Mouse (Mus musculus): ENCODE results near the gene Il20rb.

The Il20rb gene

GRCm38 (mm10) chr9:100469681-100470080 lies 16.9 kb downstream of the Il20rb start:
- no peak for DNase-seq

DNA sequence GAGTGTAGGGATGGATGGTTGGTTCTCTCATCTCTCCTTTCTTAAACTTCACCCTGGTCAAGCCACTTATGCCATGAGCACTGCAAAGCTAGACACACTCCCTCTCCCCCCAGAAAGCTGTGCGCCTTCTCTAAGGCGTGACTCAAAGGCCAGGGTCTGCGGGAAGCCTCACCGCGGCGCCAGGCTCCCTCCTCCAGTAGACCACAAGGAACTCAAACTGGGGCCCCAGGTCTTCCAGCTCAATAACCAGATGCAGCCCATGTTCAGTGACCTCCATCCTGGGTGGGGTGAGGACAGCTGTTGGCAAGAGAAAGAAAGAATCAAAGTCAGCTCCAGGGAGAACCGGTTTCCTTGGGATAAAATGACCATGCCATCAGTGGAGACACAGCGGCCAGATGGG lies 18.4 kb downstream of the Il20rb start:
- no peak for DNase-seq

GRCm38 (mm10) chr9:100467653-100468052 lies 18.9 kb downstream of the Il20rb start:
- DNase-seq, result peak; percentile 65

- DNase-seq, result no peak
Measured at GRCm38 (mm10) chr9:100466743-100467142, 19.8 kb downstream of the Il20rb start.

GRCm38 (mm10) chr9:100465988-100466387 lies 20.6 kb downstream of the Il20rb start:
- DNase-seq, result no peak

DNA sequence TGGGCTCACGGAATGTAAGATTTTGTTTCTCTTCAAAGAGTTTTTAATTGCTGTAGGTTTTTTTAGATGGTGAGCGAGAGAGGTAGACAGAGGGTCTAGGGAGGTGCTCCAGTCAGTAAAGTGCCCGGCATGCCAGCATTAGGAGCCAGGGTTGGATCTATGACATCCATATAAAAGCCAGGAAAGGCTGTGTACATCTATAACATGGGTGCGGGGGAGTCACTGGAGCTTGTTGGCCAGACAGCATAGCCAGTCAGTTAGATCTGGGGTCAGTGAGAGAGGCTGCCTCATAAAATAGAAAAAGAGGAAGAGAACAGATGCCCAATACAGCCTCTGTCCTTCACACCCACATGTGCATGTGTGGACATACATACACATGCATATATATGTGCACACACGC lies 21.2 kb downstream of the Il20rb start:
- DNase-seq, result no peak

GRCm38 (mm10) chr9:100463771-100464170 lies 22.8 kb downstream of the Il20rb start:
- no peak for DNase-seq

GRCm38 (mm10) chr9:100462098-100462497 lies 24.5 kb downstream of the Il20rb start:
- no peak for DNase-seq

GRCm38 (mm10) chr9:100461671-100462070 lies 24.9 kb downstream of the Il20rb start:
- peak; percentile 82 for DNase-seq

DNA sequence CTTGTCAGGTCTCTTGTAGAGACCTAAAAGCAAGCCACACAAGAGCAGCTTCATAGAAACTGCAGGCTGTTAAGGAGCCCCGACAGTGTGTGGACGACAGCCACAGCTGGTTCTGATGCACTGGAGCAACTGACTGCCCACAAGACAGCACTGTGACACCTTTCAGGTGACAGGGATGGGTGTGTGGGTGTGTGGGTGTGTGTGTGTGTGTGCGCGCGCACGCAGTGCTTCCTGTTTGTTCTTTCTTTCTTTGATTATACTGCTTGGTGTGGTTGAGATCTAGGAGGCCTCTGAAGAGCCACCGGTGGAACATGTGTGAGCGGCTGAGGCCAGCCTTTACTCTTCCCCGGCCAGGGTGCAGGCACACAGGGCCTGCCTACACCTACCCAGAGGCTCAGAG lies 26.4 kb downstream of the Il20rb start:
- no peak for DNase-seq

GRCm38 (mm10) chr9:100457971-100458681 lies 28.5 kb downstream of the Il20rb start:
- no peak for DNase-seq

GRCm38 (mm10) chr9:100454664-100454993 lies 32.0 kb downstream of the Il20rb start:
- no peak for DNase-seq

GRCm38 (mm10) chr9:100453944-100454663 lies 32.5 kb downstream of the Il20rb start:
- DNase-seq, result peak; percentile 81

GRCm38 (mm10) chr9:100452432-100452831 lies 34.2 kb downstream of the Il20rb start:
- no peak for DNase-seq

DNA sequence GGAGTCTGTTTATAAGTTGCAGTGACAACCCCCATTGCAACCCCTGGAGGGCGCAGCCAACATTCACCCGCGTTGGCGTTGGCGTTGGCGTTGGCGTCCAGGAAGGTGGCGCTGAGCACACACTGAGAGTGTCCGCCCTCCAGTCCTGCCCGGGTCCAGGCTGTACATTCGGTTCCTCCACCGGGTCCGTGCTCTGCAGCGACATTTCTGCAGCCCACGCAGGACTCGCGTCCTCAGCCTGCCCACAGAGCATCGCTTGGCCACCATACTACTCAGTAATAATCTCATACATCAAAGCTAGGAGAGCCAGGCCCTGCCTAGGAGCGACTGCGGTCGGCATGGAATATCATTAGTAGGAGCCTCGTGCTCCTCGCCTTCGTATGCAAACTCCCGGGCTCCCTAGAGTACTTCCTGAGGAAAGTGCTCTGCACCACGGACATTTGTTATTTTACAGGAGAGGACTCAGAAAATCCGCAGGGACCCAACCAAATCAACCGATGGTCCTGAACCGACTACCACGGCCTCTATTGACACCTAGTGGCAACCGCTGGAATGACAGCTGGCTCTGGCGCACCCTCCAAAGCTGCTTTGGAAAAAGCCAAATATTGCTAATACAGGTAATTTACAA lies 40.4 kb downstream of the Il20rb start:
- peak; percentile 65 for DNase-seq

- no peak for DNase-seq
Measured at GRCm38 (mm10) chr9:100440111-100440790, 46.3 kb downstream of the Il20rb start.

DNA sequence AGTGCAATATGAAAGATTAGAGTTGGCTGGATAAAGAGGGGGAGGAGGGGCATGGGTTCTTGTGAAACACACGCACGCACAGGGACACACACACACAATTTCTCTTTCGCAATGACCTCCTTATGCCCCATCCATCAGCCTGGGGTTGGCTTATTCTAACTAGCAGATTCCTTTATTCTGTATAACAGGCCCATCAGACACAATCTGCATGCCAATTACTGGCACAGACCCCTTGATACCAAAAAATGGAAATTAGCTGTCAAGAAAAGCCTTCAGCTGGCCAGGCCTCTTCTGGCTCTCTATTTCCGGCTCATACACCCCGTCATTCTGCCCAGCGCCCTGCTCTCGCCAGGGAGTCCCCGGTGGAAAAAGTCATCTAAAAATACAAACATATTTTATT lies 47.1 kb downstream of the Il20rb start:
- DNase-seq, result no peak

- DNase-seq, result no peak
Measured at GRCm38 (mm10) chr9:100438994-100439393, 47.6 kb downstream of the Il20rb start.

GRCm38 (mm10) chr9:100436865-100437595 lies 49.6 kb downstream of the Il20rb start:
- no peak for DNase-seq

DNA sequence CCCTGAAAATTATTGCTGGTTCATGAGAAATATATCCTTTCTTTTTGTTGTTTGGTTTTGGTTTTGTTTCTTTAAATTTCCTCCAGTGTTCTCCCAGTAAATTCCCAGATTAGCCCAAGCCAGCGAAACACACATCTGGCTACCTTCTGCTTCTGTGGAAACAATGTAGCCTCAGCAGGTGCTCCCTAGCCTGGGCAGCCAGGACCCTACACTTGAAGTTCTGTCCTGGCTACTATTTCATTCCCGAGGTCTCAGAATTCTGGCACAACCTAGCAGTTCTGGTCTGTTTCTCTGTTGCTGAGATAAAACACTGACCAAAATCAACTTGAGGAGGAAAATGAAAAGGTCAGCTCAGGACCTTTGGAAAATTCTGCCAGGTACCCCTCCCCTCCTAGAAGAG lies 55.2 kb downstream of the Il20rb start:
- DNase-seq, result no peak

GRCm38 (mm10) chr9:100430911-100431310 lies 55.7 kb downstream of the Il20rb start:
- no peak for DNase-seq

DNA sequence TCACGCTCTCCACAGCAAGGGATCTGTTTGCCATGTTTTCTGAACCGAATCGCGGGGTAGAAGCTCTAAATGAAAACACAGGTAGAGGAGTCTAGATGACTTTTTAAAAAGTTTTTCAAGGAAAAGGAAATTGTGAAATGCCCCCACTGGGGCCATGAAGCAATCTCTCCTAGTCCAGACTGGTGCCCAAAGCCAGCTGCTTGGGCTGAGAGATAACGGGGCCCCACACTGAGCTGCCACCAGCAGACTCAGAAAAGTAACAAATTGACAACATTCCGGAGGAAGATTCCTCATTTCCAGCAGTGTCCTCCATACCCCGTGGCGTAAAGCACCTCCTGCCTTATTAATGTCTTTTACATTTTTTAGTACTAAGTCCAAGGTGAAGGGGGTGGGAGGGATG lies 66.9 kb downstream of the Il20rb start:
- no peak for DNase-seq

DNA sequence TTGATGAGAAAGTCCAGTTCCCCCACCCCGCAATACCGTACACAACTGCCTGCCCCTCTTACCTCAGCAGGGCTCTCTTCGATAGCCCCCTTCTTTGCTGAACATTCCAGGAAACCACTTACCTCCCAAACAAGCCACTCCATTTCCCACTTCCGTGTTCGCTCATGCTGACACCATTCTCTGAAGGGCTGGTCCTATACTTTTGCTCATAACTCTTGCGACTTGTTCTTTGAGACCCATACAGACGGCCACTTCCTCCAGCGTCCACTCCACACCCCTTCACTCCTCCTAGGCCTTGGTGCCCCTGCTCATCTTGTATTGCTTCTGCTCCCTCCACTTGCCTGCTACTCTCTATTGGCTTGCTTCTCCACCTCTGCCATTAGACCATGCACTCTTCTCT lies 67.5 kb downstream of the Il20rb start:
- no peak for DNase-seq
